Mouse (Mus musculus) ES-Bruce4 (cell line): ENCODE results near the gene Mpg.

ENCODE experiments used
- CTCF ChIP-seq: IDR thresholded peaks from one replicate; pipeline ENCODE4 v1.8.1; 2011; ENCODE audit warnings: low read depth, low read length
- POLR2A ChIP-seq: IDR thresholded peaks from one replicate; pipeline ENCODE4 v1.8.1; 2011; ENCODE audit warnings: low read length; ENCODE audit not compliant: insufficient read depth

GRCm38 (mm10) chr11:32276347-32276746 lies 50.0 kb downstream of the Mpg start, which contains the start of gene Hba-x:
- TF ChIP-seq POLR2A, result no peak
- TF ChIP-seq CTCF, result no peak
